Mouse (Mus musculus) forebrain, postnatal 0 days (tissue): ENCODE results near the gene Gdnf. TPM values are rescaled to one million over a fixed set of nuclear protein-coding genes. Genes with fewer than 3 reads are reported as not detected.

Source experiments
- ATAC-seq: fragments of 200-750 bp; cut with Nextera tagmentation; 2 replicates; pipeline ENCODE4 v1.8.0; 2017; ENCODE audit warnings: mild to moderate bottlenecking, moderate library complexity
- DNase-seq: peaks from one replicate; pipeline ENCODE4 v3.0.0-alpha.2; 2015
- H3K27ac ChIP-seq: fragments of 300-500 bp; sonication (generic); 2 replicates; pipeline ENCODE4 v1.5.1; 2014; ENCODE audit warnings: low read depth, mild to moderate bottlenecking, antibody characterized with exemption, low read length, moderate library complexity, mixed read lengths
- H3K27me3 ChIP-seq: fragments of 300-500 bp; sonication (generic); 2 replicates; pipeline ENCODE4 v1.6.1; 2014; ENCODE audit warnings: mild to moderate bottlenecking, low read length, mixed read lengths; ENCODE audit not compliant: insufficient read depth
- H3K36me3 ChIP-seq: fragments of 300-500 bp; sonication (generic); 2 replicates; pipeline ENCODE4 v1.6.1; 2014; ENCODE audit warnings: mild to moderate bottlenecking, moderate library complexity; ENCODE audit not compliant: insufficient read depth
- H3K4me1 ChIP-seq: fragments of 300-500 bp; sonication (generic); 2 replicates; pipeline ENCODE4 v1.6.1; 2014; ENCODE audit warnings: antibody characterized with exemption; ENCODE audit not compliant: insufficient read depth
- H3K4me2 ChIP-seq: fragments of 300-500 bp; sonication (generic); 2 replicates; pipeline ENCODE4 v1.6.1; 2014; ENCODE audit warnings: low read depth, mild to moderate bottlenecking, moderate library complexity
- H3K4me3 ChIP-seq: fragments of 300-500 bp; sonication (generic); 2 replicates; pipeline ENCODE4 v1.5.1; 2014; ENCODE audit warnings: low read depth, low read length, mixed read lengths
- H3K9ac ChIP-seq: fragments of 300-500 bp; sonication (generic); 2 replicates; pipeline ENCODE4 v1.6.1; 2014; ENCODE audit warnings: mild to moderate bottlenecking
- H3K9me3 ChIP-seq: fragments of 300-500 bp; sonication (generic); 2 replicates; pipeline ENCODE4 v1.6.1; 2016; ENCODE audit warnings: low read length
- CTCF ChIP-seq: sonication (generic); IDR thresholded peaks from 2 replicates; pipeline ENCODE4 v1.5.1; 2016; ENCODE audit warnings: antibody characterized with exemption, control low read depth, low read depth
- WGBS: fragments of 180-500 bp; shearing (Covaris S2); extraction: QIAGEN DNeasy Blood & Tissue Kit; methylation state at CpG from one replicate; pipeline ENCODE4 v1.1.7; 2014; 5-methylcytosine and 5-hydroxymethylcytosine counted together
- polyA plus RNA-seq: library from polyadenylated mRNA; unstranded; fragments of >200 nt; fragmentation: Nextera tagmentation; extraction: Ambion mirVana; gene quantifications from 2 replicates; pipeline ENCODE4 v1.2.1, GENCODE M21; 2015
- total RNA-seq: library from RNA; depleted of rRNA; stranded (reverse); fragments of >200 nt; gene quantifications from 2 replicates; pipeline ENCODE4 v1.2.3, GENCODE M21; 2014

Gene Gdnf
- total and polyA plus RNA-seq, 2 experiments from 2014 or later, result 0.11 to 0.29 TPM

DNA sequence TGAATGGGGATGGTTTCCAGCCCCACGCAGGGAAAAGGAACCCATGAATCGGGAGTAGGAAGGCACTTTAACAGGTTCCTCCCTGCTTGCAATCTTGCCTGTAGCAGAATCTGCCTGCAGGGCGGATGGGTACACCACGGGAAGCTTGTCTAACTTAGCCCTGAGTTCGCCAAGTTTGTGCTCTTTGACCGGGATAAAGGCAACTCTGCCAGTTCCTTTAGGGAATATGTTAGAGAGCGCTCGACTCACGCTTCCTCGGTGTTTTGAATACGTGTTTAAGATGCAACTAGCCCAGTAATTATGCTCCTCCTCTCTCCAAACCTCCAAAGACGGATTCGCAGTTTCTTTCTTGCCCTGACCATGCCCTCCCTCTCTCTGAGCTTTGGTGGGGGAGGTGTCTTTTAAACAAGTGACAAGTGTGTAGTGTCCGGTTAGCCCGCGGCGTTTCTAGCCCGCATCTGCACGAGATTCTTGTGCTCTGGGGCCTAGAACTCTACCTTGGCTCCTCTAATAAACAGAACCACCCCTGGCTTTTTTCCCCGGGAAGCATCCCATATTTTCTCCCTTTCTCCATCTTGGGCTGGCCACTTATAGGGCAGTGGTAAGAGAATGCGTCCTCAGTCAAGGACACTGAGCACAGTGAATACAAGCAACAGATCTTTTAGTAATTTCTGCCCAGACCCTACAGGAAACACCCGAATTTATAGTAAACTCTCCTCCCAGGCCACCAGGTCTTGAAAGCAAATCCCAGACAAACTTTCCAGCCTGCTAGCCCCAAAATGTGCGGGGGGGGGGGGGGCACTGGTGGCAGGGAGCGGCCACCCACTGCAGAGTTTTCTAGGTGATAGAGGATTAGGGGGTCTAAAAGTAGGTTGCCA, 1.4 kb downstream of the Gdnf start:
- H3K9ac ChIP-seq, result no peak overlapping the region
- no peak for TF ChIP-seq CTCF
- no peak for ATAC-seq

DNA sequence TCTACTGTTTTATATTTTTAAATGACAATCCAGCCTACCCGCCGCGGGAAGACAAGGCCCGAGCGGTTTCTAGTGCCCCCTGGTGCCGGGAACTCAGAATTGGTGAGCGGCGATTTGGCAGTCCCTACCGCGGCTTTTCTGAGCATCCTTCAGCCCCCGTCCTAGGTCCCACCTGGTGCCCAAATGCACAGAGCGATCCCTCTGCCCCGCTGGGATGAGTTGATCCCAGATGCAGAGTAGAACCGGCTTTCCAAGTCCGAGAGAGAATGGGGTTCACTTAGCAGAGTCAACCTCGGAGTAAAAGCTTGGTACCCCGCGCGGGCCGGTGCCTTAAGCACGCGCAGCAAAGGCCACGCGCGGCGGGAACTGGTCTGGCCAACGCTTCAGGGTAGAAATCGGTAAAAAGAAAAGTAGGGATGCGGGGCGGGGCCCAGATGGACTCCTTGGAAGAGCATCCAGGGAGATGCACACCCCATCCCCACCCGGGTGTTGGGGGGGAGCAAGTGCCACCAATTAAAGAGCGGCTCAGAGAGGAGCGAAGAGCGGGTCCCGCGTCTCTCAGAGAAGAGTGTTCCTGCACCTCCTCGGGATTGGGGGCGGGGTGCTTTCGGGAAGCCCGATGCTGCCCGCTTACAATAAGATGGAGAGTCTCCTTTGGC, 2.4 kb downstream of the Gdnf start:
- H3K36me3 ChIP-seq, result no peaks in the 10 kb centered on the region

More for the DNA sequence above, 1.4 kb downstream of the Gdnf start:
- WGBS, result 13% methylated on average over 23 of the region's 24 CpGs
- Histone ChIP-seq H3K4me1 (peaks cover 11% of the 10 kb centered on the region; the same call in 1 of the 2 replicates), H3K9me3 (no peaks in the 10 kb centered on the region), H3K4me3 (no peak overlapping the region), H3K27ac (no peak overlapping the region), H3K27me3 (peaks cover 91% of the 10 kb centered on the region), H3K36me3 (no peaks in the 10 kb centered on the region), H3K4me2 (0 out of 2 replicates have a peak overlapping the region, but pooled peaks have one; percentile 68)
- no peak for DNase-seq

DNA sequence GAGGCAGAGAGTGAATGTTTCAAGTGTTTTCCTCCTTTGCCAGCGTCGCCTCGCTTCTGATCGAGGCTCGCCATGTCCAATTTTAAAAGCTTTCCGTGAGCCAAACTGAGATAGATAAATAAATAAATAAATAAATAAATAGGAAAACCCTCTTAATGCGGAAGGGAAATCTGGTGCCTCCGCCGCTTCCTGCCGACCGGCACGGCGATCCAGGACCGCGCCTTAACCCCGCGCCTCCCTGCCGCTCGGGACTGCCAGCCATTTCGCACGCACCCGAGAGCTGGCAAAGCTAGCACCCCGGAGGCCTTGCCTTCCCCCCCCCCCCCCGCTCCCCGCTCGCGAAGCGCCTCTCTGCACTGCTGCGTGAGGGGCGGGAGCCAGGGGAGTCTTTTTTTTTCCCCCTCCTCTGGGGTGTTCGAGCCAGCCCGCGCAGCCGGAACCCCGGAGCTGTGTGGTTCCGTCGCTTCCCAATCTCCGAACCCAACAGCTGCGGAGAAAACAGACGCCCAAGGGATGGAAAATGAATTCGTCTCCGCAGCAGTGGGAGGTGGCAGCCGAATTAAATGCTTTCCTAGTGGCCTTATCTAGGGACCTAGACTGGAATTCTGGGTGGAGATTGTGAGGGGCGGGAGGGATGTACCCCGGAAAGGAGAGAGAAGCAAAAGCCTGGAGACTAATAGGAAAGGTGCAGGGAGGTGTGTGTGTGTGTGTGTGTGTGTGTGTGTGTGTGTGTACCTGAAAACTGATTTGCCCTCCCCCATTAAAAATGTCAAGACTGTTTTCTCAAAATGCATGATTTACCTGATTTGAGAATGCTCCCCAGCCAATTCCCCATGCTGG, 3.1 kb downstream of the Gdnf start:
- Histone ChIP-seq H3K36me3 (no peaks in the 10 kb centered on the region), H3K4me1 (peaks cover 11% of the 10 kb centered on the region; the same call in 1 of the 2 replicates), H3K4me3 (peak overlapping the region; percentile 50), H3K27ac (no peak overlapping the region), H3K4me2 (peak overlapping the region; percentile 68), H3K9me3 (no peaks in the 10 kb centered on the region), H3K9ac (peak overlapping the region; percentile 57), H3K27me3 (peaks cover 90% of the 10 kb centered on the region)
- 4% methylated on average over 44 of the region's 45 CpGs for WGBS
- DNase-seq (peak; percentile 27), ATAC-seq (peak; percentile 40)
- TF ChIP-seq CTCF, result no peak

More for the DNA sequence above, 2.4 kb downstream of the Gdnf start:
- under 1% methylated on average over 41 of the region's 41 CpGs for WGBS
- Histone ChIP-seq H3K4me1 (peaks cover 11% of the 10 kb centered on the region; the same call in 1 of the 2 replicates), H3K4me3 (peak overlapping the region; percentile 50), H3K9me3 (no peaks in the 10 kb centered on the region), H3K27ac (no peak overlapping the region), H3K4me2 (peak overlapping the region; percentile 68), H3K27me3 (peaks cover 90% of the 10 kb centered on the region), H3K9ac (peak overlapping the region; percentile 57)
- peak; percentile 77 for TF ChIP-seq CTCF
- peak; percentile 88 for DNase-seq
- peak; percentile 63 for ATAC-seq

DNA sequence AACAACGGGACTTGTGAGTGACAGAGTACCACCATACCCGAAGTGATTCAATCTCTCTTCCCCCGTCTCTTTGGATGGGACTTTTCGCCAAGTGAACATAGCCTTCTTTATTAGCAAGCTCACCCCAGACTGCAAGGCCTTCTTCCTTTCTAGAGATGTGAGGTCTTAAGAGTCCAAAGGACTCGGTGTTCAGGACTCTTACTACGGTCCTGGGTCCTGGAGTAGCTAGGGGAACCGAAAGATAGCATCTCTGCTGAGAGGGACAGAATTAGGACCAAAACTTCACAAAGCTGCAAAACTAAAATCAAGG, 3.7 kb downstream of the Gdnf start:
- DNase-seq, result no peak
- TF ChIP-seq CTCF, result no peak
- peak overlapping the region; percentile 68; the same call in 1 of the 2 replicates for H3K4me2 ChIP-seq
- H3K4me3 ChIP-seq, result no peak overlapping the region
- 10% methylated on average over 7 of the region's 7 CpGs for WGBS
- H3K27ac ChIP-seq, result no peak overlapping the region
- H3K27me3 ChIP-seq, result peaks cover 84% of the 10 kb centered on the region
- no peaks in the 10 kb centered on the region for H3K9me3 ChIP-seq
- peaks cover 11% of the 10 kb centered on the region; the same call in 1 of the 2 replicates for H3K4me1 ChIP-seq
- no peaks in the 10 kb centered on the region for H3K36me3 ChIP-seq
- H3K9ac ChIP-seq, result no peak overlapping the region
- no peak for ATAC-seq

DNA sequence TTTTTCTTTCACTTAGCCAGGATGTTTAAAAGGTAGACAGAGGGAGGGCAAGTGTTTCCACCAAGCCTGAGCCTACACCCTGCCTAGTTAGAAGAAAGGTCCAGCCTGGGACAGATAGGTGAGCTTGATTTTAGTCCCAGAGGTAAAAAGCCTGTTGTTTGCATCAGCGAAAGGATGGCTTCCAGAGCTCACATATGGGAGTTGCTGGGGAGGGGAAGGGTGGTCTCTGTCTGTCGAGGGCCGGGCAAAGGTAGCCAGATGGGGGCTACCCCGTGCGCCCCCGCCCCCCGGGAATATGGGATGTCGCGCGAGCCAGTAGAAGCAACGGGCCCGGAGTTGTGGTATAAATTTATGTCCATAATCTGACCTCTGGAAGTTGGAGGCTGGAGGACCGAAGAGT, 4.3 kb downstream of the Gdnf start:
- Histone ChIP-seq H3K27ac (no peak overlapping the region), H3K9me3 (no peaks in the 10 kb centered on the region), H3K4me2 (peak overlapping the region; percentile 46; the same call in 1 of the 2 replicates), H3K9ac (no peak overlapping the region), H3K4me1 (peaks cover 7% of the 10 kb centered on the region; the same call in 1 of the 2 replicates), H3K4me3 (peak overlapping the region; percentile 23), H3K27me3 (peaks cover 79% of the 10 kb centered on the region), H3K36me3 (no peaks in the 10 kb centered on the region)
- DNase-seq, result no peak
- ATAC-seq, result no peak
- TF ChIP-seq CTCF, result no peak
- 4% methylated on average over 13 of the region's 13 CpGs for WGBS

DNA sequence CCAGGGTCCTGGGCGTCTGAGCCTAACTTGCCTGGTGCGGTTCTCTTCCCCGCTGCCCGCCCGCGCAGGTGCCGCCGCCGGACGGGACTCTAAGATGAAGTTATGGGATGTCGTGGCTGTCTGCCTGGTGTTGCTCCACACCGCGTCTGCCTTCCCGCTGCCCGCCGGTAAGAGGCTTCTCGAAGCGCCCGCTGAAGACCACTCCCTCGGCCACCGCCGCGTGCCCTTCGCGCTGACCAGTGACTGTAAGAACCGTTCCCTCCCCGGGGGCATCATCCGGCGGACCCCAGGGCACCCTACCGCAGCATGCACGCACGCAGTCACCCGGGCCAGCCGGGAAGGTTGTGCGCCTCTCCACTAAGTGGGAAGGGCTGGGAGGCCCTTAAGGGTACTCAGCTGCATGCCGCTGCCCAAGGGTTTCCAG, 4.9 kb downstream of the Gdnf start:
- Histone ChIP-seq H3K4me2 (peak overlapping the region; percentile 46), H3K9me3 (no peaks in the 10 kb centered on the region), H3K27me3 (peaks cover 77% of the 10 kb centered on the region), H3K4me1 (0 out of 2 replicates have a peak, but pooled peaks cover 3% of the 10 kb centered on the region), H3K36me3 (no peaks in the 10 kb centered on the region), H3K4me3 (peak overlapping the region; percentile 23), H3K9ac (no peak overlapping the region), H3K27ac (no peak overlapping the region)
- no peak for TF ChIP-seq CTCF
- under 1% methylated on average over 29 of the region's 36 CpGs for WGBS
- DNase-seq (no peak), ATAC-seq (no peak)
